Mouse (Mus musculus) skeletal muscle tissue, adult 2 months (tissue): ENCODE data around the gene Ppp3r1.

ENCODE experiments used
- DNase-seq: peaks from one replicate; pipeline ENCODE4 v3.0.0-alpha.2; 2012; ENCODE audit warnings: low read depth, low spot score

Ppp3r1 gene

DNA sequence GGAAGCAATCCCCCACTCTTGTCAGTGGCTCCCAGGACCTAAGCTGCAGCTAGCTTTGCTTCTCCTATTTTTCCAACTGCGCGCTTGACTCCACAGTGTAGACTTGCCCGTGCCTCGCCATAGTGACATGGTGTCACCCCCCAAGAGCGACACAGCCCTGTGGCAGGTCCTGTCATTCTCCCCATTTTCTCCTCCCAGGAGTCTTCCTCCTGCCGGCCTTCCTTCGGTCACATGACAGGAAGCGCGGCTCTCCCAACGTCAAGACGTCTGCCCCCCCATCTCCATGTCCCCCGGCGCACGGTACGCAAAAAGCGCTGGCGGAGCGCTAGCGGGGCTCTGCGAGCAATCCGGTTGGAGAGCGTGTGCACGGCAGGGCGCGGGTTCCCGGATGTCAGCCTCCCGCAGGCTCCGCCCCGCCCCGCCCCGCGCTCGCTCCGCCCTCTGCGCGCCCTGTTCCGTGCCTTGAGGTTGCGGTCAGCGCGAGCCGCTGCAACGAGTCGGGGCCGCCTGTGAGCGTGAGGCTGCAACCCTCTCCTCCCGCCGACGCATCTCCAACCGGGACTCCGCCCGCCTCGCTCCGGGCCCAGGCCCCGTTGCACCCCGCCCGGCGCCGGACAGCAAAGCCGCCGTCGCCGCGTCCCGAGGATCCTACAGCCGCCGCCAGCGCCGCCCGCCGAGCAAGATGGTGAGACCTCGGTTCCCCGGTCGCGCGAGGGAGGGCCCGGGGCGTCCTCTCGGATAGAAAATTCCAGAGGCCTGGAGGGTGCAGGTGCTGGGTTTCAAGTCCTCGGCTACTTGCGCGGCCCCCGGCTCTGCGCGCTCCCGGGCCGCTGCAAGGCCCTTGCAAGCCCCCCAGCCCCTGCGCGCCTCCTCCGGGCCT, at the start of gene Ppp3r1:
Gene Ppp3r1, plus strand, starts transcription at position 406 of the 880 bp plus-strand sequence.
- DNase-seq, result peak; percentile 97

DNA sequence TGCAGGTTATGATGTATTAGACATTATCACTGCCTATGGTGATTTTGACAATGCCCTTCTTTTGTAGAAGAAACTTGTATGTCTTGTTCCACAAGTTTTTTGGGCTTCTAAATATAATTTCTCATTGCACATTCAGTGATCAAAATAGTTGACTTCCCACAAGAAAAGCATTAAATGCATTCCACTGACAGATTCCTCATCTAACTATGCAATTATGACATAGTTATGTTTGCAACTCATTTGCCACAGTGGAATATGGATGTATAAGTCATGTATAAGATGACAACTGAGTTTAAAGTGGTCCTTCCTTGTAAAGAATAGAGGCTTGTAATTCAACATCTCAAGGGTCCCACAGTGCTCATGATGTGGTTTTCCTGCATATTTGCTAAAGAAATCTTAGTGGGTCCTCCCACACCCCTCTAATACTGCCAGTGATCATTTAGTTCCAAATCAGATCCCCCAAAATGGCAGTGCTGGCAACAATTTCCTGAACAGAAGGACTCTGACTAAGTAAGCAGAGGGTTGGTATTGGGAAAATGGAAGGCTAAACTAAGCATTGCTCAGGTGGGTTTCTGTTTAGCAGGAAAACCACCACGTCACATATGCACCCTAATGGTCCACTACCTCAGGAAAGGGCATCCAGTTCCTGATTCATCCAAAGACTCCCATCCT, 46.5 kb upstream of the Ppp3r1 start:
- DNase-seq, result no peak

DNA sequence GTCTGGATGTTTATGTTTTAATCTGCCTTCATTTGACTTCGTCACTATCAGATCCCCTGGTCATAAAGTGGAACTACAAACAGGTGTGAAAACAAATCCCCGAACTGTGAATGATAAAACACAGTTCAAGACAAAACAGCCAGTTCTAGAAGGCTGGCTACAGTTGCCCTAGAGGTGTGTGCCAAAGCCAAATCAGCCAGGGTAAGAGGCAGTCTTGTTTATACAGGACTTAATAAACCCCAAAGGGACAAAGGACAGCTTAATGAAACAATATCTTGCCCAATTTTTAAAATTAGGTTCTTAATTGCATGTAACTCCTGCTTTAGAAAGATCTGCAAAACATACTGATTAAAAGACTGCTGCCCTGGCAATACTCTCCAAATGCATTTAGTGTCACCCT, 32.6 kb upstream of the Ppp3r1 start:
- DNase-seq, result no peak

DNA sequence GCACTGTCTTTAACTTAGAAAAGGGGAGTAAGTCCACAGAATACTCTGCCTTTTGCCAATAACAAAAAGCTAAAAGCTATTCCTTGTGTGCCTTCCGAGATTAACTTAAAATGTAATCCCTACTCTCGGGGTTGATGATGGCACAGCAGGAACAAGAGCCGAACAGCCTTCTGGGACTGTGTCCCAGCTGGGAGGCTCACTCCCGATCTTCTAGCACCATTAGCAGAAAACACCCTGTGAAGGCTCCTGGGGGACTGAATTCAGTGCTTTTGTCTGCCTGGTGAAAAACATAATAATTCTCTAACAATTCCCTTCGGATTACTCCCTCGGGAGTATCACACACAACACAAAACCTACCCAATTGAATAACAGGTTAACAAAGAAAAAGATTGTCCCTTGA, 23.4 kb upstream of the Ppp3r1 start:
- DNase-seq, result no peak

DNA sequence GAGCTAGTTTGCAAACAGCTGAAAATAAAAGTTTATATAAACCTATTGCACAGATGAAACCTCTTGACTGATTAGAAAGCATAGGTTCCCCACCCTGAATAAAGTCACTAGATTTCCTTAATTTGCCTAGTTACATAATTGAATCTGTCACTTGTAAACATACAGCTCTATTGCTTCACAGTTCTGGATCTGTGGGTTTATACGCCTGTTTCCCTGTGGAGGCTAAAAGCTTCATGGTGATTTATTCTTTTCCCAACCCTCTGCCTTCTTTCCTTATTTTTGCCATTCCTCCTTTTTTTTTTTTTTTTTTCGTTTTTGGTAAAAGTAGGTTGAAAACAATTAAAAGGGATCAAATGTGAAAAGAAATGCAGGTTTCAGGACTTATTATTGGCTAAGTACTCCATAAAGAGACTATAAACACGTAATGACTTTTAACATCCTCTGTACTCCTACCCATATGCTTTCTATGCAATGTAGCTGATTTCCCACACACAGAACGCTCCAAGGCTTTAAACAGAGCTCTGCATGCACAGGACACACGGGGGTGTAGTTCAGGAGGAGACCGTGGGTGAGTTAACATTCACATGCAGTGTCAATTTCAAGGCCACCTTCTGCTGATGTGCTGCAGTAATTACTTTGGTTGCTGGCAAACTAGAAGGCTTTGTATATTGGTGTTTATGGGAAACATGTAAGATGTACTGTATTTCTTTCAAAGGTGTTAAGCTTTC, 20.6 kb upstream of the Ppp3r1 start:
- DNase-seq, result no peak

DNA sequence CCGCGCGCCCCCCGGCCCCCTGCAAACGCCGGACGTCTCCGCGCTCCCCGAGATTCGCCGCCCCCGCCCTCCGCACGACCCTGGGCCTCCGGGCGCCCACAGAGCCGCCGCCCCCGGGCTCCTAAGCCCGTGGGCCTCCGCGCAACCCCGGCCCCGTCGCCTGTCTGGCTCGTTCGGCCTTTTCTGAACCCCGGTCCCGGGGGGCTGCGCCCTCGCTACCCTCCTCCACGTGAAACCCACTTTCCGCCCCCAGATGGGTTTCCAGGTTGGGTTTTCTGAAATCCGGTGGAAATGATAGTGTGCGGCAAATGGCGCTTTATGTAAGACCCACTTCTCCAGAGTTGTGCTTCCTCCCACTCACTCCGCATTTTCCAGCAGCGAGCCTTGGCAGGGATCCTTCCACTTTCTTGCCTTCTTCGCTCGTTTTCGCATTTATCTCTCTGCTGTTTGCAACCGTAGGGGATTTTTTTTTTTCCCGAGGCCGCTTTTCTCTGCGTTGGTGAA, 727 bp downstream of the Ppp3r1 start:
- DNase-seq, result no peak

DNA sequence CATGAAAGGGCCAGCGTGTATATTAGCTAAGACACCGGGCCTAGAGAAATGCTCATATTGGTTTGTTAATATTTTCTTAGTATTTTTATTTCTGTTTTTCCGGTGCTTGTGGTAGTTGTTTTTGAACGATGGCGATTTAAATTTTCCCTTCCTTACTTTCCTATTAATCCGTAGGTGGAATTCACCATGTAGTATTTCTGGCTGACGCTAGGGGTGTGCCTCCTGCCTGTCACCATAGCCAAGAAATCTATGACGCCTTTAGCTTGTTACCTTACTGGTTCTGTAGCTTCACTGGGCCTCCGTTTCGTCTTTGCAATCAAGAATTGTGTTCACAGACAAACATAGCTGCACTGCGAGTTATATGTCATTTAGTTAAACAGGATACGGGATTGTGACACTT, 1.2 kb downstream of the Ppp3r1 start:
- DNase-seq, result peak; percentile 45

DNA sequence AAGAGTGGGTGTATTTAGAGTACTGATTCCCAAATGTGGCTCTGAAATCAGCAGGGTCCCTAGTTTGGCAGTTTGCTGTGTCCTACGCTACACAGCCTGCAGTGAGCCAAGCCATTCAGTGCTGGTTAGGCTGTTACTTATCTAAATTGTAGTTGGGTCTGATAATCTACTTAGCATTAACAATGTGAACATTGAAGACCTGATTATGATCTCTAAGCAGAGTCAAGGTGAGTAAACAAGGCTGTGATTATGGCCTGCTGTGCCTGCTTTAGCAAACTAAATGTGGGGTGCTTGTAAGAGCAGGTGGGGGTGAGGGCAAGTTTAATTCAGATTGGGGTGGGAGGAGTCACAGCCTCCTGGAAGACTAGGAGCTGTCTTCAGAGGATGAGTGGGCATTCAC, 4.9 kb downstream of the Ppp3r1 start:
- DNase-seq, result no peak

DNA sequence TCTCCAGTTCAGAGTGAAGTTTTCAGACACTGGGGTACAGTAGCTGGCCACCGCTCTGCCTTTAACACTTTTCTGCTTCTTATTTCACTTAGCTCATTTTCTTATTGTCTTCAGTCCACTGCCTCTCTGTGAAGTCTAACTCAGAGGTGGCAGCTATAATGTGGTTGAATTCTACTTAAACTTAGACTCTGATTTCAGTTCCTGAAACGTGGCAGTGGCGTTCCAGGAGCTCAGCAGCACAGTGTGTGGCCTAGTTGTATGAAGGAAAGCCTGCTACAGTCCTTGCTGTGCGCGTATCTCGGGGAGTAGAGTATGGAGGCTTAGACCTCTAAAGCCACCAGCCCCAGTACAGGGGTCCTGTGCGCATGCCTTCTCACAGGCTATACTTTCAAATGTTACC, 7.6 kb downstream of the Ppp3r1 start:
- DNase-seq, result no peak

DNA sequence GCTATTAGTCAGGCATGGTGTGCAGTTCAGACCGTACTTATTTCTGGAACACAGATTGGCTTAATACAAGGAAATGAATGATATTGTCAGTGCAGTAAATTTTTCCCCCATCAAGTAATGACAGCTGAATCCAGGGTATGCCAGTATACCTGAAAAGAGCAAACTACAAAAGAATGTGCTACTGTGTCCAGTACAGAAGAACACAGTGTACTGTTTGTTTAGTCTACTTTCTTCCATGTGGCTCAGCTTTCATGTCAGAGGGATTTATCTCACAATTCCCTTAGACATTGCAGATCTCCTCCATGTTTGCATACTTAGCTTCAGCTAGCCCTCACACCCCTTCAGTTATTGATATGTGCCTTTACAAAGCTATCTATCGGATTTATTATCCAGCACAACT, 10.2 kb downstream of the Ppp3r1 start:
- DNase-seq, result no peak

DNA sequence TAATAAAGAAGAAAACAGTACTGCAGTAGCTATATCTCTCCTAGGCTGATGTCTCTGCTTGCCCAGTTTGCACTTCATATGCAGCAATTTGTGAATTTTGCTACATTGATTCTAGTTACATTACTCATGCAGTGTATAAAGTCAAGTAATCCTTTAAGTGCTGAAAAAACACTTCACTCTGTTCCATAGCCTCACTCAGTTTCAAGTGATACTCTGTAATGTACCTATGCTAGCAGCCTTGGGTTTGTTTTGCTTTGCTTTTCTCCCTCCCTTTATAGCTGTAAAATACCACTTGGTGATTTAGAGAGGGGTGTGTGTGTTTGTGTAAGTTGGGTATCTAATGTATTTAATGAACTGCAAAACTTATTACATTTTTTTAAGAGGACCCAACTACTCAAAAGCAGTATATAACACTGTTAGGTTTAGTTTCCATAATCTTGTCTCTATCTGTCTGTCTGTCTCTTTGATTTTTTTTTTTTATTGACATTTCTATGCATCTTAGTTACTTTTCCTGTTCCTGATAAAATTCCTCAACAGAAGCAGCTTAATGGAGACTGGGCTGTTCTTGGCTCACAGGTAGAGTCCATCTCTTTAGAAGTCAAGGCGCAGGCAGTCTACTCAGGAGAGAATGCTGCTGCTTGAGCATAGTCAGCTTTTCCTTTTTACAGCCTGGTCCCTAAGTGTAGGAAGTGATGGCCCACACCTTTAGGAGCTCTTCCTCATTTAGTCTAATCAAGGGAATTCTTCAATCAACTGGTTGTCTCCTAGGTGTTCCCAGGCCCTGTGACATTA, 12.1 kb downstream of the Ppp3r1 start:
- DNase-seq, result no peak

DNA sequence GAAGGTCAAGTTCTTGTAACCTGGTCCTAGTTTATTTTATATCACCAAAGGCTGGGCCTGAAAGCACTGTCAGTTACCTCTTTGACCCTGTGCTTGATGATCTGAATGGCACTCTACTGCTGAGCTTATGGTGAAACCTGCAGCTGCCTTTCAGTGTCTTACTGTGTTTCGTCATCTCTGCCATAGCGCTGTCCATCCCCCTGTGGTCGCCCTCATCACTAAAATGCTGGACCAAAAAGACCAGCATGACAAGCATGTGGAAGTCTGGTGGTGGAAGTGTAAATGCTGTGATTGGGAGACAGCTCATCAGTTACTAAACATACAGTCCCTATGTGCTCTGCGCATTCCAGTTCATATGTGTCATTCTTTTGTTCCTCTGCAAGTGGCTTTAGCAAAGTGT, 13.2 kb downstream of the Ppp3r1 start:
- no peak for DNase-seq

DNA sequence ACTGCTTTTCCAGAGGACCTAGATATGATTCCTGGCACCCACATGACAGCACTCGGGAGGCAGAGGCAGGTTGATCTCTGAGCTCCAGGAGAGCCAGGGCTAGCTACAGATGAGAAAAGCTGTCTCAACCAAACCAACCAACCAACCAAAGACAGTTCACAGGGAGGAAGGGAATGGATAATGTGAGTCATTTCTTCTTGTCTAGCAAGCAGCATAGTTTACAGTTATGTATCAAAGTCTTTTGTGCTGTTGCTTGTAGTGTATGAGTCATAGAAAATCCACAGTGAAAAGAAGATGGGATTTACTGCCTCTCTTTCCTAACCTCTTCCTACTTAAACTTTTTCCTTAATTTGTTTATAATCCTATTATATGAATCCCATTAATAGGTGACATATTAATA, 17.6 kb downstream of the Ppp3r1 start:
- no peak for DNase-seq

DNA sequence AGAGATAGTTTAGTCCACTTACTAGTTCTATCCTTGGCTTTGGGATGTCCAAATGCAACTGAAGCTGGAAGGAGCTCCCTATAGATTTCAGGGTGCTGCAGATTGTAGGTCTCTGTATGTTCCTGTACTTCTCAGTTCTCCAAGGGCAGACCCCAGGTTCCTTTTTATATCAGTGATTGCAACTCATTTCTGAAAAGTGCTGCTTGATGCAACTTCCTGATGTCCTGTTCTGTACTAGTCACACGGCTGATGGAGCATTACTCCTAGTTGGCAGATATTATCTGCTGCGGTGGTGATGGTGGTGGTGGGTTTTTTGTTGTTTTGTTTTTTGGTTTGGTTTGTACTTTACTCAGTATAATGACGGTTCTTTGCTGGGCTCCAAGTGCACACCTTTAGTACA, 21.7 kb downstream of the Ppp3r1 start:
- DNase-seq, result no peak

DNA sequence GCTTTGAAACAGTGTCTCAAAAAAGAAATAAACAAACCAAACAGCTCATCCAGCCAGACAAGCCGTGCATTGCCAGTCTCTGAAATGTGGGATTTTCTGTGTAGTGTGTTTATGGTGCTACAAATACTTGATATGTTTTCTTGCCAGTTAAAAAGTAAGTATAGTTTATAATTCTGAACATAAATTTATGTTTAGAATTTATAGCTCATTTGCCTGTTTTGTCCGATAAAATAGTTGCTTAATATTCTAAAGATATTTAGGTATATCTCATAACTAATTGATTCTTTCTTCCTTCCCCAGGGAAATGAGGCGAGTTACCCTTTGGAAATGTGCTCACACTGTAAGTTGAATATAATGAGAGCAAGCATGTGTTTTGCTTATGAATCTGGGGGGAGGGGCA, 22.7 kb downstream of the Ppp3r1 start, which contains the start of gene Wdr92:
Gene Wdr92, plus strand, starts transcription at position 301 of the 400 bp plus-strand sequence.
- no peak for DNase-seq

DNA sequence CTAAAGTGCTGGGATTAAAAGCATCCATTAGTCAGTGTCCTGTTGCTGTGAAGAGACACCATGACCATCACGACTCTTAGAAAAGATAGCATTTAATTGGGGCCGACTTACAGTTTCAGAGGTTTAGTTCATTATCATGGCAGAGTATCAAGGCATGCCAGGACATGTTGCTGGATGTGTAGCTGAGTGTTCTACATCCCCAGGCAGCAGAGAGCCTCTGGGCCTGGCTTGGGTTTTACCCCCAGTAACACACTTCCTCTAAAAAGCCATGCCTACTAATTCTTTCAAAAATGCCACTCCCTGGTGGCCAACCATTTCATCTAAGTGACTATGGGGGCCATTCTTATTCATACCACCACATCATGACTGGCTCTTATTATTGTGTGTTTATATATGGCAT, 24.1 kb downstream of the Ppp3r1 start:
- DNase-seq, result no peak

DNA sequence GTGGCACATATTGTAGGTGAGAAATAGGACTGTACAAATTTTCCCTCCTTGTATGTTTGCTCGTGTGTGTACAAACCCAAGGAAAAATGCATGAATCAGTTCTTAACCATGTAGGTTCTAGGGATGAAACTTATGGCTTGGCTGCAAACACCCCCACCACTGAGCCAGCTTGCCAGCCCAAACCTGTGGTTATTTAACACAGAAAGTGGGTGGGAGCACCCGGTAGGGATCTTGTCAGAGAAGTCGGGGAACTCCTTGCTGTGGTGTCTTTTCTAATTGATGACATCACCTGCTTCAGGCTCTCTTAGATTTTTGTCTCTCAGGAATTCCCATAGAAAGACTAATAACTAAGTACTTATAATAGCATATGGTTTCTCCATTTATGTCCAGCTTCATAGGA, 28.6 kb downstream of the Ppp3r1 start:
- DNase-seq, result no peak

DNA sequence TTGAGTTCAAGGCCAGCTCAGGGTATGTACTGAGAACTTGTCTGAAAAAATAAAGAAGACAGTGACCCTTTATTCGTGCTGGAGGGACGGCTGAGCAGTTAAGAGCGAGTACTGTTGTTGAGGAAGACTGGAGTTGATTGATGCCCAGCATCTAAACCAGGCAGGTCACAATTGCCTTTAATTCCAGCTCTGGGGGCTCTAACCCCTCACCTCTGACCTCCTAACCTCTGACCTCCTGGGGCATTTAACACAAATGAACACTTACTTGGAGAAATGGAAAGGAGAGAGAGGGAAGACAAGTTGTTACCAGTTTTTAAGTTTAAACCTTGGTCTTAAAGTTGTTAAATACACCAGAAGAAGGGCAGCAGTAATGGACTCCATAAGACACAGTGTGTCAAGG, 29.7 kb downstream of the Ppp3r1 start:
- DNase-seq, result no peak

DNA sequence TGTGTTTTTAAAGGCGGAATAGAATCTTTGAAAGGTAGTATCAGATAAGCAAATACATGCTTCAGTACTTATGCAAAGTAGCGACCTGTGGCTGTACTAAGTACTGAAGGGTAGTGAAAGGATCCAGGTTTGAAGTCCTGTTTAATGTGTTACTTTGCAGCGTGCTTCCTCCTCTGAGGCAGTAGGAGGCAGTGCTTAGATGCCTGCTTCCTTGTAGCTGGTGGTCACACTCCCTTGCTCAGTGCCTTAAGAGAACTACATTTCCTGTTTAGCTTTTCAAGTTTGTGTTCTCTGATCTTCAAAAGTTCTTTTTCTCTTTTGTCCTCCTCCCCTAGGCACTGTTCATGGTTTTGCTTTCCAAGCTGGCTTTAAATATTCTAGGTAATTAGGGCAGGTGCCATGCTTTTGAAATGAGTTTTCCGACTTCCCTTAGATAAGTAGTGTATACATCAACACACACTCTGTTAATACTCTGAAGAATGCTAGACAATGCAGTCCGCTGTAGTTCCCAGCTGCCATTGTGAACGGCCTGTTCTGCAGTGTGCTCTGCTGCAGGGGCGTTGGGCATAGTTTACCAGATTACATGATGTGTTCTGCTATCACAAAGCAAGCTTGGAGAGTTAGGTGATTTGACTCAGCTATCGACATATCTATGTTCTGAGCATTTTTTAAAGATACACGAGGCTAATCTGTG, 33.2 kb downstream of the Ppp3r1 start:
- DNase-seq, result no peak

DNA sequence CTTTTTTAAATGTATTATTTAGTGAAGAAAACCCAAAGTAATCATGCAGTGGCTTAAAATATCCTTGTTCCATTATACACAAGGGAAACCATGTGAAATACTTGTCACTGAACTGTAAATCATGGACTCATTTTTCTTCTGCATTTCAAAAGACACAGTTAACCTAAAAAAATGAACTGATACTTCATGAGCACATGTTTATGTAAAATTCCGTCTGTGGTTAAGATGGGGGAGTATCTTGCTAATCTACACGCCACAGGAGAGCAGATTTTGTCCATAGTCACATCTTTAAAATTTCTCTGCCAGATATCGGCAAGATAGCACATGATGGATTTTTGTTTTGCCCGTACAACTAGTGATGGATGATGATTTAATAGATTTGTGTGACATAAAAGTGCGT, 40.1 kb downstream of the Ppp3r1 start:
- DNase-seq, result no peak
